Mouse (Mus musculus) thymus, postnatal 10 days (tissue): Measurements from ENCODE around the gene Twistnb.

Source experiments
- DNase-seq, 2 experiments: peaks; one replicate each; pipeline ENCODE4 v3.0.0; 2021; ENCODE audit warnings: low spot score in 2 of 2

Twistnb gene

DNA sequence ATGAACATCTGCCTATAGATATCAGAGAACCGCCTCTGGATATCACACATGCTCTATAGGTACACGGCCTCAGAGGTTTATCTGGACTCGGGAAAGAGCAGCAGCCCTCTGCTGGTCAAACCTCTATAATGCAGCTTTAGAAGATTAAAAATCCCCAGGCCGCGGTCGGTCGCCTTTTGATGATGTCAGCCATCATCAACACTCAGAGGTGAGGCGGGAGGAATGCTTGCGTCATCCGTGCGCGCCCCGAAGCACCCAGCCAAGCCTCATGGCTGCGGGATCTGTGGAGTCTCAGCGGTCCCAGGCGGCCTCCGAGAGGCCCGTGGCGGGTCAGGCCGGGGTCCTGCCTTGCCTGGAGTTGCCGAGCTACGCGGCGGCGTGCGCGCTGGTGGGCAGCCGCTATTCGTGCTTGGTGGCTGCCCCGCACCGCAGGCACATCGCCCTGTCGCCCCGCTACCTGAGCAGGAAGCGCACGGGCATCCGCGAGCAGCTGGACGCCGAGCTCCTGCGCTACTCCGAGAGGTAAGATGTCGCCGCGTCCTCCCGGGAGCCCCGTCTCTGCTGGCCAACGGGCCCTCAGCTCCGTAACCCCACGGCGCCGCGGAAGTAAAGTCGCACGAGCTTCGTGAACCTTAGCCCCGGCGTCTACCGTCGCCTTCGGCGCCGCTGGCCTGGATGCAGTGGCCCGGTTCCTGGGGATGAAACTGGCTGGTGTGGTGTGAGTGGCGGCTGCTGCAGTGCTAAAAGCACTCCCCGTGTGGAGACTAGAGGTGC is at the start of gene Twistnb:
Gene Twistnb, plus strand, starts transcription at position 249 of the 774 bp plus-strand sequence.
- DNase-seq: peak; percentile 92 to 98

DNA sequence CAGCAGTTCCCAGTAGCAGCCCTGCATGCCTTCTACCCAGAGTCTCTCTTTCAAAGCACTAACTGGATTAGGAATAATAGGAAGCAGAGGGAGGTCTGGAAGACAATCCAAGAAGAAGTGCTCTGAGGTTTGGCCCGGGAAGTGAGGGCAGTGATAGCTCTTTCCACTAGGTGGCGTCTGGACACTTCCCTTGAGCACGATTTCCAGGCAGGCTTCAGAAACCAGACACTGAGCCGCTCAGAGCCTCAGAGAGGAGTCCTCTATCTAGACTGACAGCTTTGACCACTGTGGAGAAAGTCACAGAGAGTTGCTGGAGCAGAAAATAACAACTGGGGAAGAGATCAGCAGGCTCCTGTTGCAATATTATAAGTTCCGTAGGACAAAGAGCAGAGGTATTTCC is 40.6 kb upstream of the Twistnb start:
- peak; percentile 11 to 56 for DNase-seq

DNA sequence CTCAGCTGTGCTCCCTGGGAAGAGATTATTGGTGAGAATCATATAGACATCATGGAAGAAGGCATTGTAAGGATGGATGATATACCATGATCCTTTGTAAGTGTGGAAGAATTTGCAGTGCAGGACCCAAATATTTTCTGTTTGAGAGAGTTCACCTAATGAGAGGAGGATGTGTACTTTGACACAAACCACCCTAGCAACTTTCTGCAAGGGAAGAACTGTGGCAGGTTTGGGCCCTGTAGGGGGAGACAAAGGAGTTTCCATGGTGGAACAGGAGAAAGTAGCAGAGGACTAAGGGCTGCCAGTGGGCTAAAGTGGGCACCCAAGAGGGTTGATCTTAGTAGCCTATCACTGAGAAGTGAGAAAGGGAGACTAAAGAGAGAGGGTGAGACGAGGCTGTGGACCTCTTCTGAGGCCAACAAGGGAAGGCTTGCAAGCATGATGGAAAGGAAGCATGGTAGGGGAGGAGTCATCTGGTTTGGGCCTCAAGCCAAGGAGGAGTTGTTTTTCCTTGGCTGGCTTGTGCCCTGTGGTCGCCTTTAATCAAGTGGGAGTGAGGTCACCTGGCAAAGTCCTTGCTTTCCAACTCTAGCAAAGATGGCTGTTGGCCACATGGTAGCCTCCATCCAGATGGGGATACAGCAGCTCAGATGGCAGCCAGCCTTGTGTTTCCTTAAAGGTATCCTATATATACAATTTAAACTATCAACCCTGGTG is 38.4 kb upstream of the Twistnb start:
- no peak for DNase-seq

DNA sequence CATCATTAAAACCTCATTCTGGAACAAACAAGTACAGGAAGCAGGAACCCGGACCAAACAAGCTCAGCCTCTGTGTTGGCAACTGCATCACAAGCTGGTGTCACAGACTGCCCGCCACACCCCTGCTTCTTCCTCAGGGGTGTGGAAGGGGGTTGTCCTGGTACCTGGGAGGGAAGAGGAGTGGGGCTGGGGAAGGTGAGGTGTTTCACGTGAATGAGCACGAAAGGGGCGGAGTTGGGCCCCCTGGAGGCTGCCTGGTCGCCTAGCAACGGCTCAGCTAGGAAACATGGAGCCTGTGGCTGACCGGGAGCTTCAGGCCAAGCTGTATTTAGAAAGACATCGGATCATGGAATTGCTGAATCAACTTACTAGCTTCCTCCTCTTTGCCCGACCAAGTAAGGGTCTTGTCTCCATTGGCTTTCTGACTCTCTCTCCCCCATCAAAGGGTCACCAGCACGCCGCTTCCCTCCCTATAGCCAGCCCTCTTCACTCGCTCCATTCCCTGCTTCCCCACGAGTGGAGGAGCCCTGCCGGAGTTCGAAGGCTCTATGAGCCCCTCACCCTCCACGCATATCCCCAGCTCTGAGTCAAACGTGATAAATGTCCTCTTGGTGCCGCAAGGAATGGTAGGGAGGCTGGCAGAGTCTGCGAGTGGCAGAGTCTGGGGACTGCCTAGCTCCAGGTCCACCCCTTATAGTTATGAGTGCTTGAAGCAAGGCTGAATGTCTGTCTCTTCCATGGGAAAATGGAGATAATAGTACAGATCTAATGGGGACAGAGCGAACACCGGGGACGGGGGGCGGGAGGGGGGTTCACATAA is 34.4 kb upstream of the Twistnb start, which contains the start of gene Efcab10:
Gene Efcab10, plus strand, starts transcription at position 51 of the 820 bp plus-strand sequence.
- DNase-seq: no peak

DNA sequence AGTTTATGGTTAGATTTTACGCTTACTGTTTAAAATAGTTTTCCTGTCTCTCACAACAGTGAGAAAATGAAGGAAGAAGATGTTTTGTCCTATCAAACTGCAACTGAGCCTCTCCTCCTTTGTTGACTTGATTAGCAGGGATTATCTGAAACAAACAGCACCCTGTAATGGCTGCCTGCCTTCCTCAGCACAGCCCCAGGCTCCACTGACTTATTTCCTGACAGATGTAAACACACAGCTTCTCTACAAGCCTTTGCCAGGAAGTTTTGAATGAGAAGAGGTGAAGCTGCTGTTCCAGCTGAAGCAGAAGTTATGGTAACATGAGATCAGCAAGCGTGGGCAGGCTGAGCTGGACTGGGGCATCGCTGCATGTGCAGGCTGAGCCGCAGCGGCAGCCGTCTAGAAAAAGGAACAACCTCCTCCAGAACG is 26.2 kb upstream of the Twistnb start:
- DNase-seq: no peak

DNA sequence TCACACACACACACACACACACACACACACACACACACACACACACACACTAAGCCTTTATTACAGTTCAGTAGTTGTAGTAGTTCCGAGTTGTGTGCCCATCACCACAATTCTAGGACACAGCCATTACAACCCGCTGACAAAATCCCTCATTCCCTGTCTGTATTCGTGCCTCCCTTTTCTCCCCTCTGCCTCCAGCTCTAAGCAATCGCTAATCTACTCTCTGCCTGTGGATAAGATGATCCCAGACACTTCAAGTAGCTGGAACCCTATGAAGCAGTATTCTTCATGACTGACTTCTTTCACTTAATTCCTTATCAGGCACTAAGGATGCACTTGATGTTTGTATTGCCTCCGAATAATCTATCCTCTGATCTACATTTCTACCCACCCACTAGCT is 24.4 kb upstream of the Twistnb start:
- no peak for DNase-seq

DNA sequence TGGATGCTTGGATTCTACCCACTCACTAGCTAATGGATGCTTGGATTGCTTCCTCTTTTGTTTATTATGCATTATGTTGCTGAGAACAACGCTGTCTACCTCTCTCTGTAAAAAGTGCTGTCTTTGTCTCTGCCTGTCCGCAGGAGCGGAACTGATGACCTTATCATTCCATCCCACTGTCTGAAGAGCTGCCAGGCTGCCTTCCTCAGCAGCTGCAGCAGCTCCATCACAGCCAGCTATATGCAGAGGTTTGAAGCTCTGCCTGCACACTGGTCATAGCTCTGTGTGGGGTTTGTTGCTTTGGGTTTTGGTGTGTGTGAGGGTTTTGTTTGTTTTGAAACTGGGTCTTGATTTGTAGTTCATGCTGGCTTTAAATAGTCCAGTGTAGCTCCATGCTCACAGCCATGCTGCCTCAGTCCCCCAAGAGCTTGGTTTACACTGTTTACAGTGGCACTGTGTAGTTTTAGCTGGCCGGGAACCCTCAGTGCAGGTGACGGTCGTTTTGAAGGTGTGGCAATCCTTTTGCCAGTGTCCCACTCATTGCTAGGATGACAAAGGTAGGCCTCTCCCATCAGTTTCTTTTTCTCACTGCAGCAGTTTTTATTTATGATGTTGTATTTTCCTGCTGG is 23.9 kb upstream of the Twistnb start:
- no peak for DNase-seq

DNA sequence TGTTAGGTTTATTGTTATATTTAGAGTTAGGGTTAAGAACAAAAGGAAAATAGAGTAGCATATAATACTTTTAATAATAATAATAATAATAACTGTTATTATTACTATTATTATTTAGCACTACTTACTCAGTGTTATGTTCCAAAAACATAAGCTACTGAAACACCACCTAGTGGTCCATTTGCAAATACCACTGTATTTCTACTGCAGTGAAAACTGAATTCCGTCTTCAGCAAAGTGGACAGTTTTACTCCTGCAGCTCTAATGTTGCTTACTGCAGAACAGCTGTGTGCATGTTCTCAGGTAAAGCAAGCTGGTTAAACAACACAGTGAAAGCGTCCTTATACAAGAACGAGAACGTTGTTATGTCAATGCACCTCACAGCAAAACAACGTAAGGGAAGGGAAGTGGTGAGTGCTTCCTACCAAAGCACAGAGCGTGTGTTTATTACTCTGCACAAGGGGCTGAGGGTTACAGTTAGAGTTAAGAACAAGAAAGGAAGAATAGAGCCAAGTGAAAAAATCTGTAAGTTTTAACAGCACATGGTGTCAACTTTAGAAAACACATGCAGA is 17.8 kb upstream of the Twistnb start:
- DNase-seq: no peak

DNA sequence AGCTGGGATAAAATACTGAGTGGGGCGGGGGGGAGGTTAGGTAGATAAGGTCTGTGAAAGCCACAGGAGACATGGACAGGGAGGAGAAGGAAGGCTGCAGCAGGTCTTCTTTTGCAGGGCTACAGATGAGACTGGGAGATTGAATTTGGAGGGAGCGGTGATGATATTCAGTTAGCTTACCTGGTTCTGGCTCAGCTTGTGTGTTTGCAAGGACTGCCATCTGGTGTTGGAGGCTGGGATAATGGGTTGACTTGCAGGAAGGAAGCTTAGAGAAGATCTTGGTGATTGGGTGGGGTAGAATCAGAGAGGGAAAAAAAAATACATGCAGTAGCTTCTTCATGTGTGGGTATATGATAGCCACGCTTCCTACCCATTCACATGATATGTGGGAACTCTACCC is 5.1 kb upstream of the Twistnb start:
- peak; percentile 11 to 36 for DNase-seq

DNA sequence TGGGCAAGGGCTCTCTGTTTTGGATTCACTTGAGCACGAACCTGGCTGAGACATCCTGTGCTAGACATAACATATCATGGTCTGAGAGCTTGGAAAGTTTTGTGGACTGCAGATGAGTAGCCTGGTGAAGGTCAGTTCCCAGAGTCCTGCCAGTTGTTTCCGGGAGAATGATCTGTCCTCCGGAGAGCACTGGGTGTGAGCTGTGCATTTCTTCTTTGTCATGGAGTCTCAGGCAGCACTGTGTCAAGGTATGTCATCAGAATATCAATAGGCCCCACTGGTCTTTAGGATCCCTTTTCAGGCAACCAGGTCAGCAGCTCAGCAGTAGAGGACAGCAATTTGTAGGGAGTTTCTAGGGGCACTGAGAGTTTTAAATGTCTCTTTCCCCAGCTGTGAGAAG is 2.1 kb upstream of the Twistnb start:
- DNase-seq: no peak

DNA sequence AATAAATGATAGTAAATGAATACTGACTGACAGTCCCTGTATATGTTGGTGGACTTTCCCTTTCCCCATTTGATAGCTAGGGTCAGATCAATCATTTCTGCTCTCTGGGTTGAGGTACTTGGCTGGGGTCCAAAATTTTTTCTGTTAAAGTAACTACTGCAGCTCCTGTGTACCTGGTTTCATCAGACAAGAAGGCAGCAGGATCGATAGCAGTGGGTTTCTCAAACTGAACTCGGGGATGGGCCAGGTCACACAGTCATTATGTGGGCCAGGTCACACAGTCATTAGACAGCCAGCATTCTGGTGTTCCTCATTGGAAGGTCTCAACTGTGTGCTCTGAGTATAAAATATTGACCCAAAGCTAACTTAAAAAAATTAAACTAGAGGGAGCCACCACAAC is 1.7 kb upstream of the Twistnb start:
- DNase-seq: no peak

DNA sequence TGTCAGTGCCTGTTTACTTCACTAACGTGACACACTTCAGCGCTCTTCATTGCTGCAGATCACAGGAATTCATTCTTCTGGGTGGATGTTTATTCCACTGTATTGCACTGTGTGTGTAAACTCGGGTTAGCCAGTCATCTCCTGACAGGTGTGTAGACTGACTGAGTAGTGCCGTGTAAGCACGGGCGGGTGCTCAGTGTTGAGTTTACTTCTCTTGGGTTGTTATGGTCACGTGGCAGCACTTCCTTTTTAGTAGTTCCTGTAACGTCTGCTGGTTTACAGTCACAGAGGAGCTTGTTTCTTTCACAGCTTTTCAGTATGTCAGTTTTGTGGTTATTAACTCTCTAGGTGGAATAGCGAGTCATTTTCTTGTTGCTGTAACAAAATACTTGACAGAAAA is 4.4 kb downstream of the Twistnb start:
- peak; percentile 31 to 36 for DNase-seq

DNA sequence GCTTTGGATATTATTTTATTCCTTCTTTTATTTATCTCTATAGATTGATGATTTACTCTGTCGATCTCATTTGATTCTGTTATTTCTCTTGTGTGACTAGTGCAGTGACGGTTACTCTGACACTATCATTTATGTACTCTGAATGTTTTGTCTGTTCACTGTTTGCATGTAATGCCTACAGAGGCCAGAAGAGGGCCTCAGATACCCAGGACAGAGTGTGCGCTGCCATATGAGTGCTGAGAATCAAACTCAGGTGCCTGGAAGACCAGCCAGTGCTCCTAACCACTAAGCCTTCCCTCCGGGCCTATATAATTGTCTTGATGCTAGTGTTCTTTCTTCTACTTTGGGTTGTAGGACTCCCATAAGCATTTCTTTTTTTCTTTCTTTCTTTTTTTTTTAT is 5.3 kb downstream of the Twistnb start:
- no peak for DNase-seq

DNA sequence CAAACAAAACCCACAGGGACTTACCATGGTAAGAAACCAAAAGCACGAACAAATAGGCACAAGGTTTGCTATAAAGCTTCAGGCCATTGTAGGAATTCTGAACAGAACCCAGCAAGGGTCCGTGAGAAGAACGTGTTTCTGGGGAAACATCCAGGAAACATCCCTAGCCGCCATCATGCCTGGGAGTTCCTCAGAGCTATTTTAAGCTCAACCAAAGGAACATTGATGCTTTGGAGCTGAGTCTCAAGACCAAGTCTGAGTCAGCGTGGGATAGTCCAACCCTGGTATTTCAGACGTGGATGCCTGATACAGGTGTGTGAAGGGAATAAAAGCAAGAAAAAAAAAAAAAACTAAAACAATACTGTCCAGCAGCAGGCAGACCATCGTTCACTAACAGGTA is 26.0 kb downstream of the Twistnb start:
- no peak for DNase-seq

DNA sequence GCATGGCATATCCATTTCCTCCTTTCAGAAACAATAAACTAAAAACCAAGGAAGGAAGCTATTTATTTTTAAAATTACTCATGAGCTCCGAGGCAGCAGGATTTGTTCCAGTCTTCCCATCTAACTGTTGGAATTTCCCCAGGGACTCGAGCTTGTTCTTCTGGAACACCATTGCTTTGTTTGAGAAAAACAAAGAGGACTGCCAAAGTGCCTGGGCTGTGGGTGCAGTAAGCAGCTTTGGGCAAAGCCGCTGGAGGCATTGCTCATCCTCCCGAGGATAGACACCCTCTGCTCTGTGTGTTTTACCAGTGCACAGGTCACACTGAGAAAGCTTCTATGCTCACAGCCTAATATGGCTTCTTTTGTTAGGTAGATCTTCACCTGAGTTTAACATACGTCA is 26.8 kb downstream of the Twistnb start:
- DNase-seq: no peak

DNA sequence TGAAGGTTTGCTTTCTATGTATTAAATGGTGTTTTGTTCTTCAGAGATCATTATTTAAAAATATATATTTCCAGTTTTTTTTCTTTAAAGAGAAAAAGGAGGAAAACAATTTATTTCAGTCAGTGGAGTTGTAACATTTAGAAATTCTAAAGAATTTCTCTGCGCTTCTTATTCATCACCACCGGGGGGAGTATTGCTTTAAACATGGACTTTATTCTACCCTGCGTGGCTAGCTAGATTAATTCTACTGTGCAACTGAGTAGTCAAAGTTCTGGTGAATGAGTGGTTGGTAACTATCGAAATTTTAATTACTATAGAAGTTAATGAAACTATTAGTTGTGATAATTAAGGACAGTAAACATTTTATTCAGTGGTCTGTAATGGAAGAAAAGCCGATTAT is 51.5 kb downstream of the Twistnb start:
- DNase-seq: no peak

DNA sequence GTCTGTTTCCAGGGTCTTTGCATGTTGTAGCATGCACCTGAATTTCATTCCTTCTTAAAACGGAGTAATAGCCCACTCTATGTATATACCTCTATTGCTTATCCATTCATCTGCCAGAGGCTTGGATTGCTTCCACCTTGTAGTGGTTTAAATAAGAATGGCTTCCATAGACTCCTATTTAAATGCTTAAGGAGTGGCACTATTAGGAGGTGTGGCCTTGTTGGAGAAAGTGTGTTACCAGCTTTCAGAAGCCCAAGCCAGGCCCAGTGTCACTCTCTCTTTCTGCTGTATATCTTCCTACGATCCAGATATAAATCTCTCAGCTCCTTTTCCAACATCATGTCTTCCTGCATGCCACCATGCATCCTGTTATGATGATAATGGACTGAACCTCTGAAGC is 53.5 kb downstream of the Twistnb start:
- no peak for DNase-seq
